Mouse (Mus musculus) heart, embryonic 16.5 days (tissue): ENCODE measurements around the gene Hist1h2bp. TPM values are rescaled to one million over a fixed set of nuclear protein-coding genes. Genes with fewer than 3 reads are reported as not detected.
"Not testable (repeated sequence)": the region's sequence is repeated elsewhere in the genome, so short reads cannot be mapped to it uniquely, and the experiment has no call there.

Experiments
- ATAC-seq: fragments of 200-750 bp; cut with Nextera tagmentation; replicated peaks from 2 replicates; pipeline ENCODE4 v1.8.0; 2017; ENCODE audit warnings: moderate number of reproducible peaks; ENCODE audit not compliant: insufficient read depth, low FRiP score; ENCODE audit errors: extremely low read depth
- H3K27ac ChIP-seq: fragments of 300-500 bp; sonication (generic); 2 replicates; pipeline ENCODE4 v1.5.1; 2014; ENCODE audit warnings: mild to moderate bottlenecking, low read length, control low read depth, moderate library complexity
- H3K27me3 ChIP-seq: fragments of 300-500 bp; sonication (generic); 2 replicates; pipeline ENCODE4 v1.6.1; 2014; ENCODE audit warnings: low read length, mixed read lengths; ENCODE audit not compliant: control insufficient read depth, insufficient read depth
- H3K36me3 ChIP-seq: fragments of 300-500 bp; sonication (generic); 2 replicates; pipeline ENCODE4 v1.6.1; 2014; ENCODE audit not compliant: control insufficient read depth, insufficient read depth
- H3K4me1 ChIP-seq: fragments of 300-500 bp; sonication (generic); 2 replicates; pipeline ENCODE4 v1.6.1; 2014; ENCODE audit warnings: low read length, mixed read lengths; ENCODE audit not compliant: control insufficient read depth, insufficient read depth
- H3K4me2 ChIP-seq: fragments of 300-500 bp; sonication (generic); 2 replicates; pipeline ENCODE4 v1.6.1; 2014; ENCODE audit warnings: low read depth, mild to moderate bottlenecking, control low read depth, low read length
- H3K4me3 ChIP-seq: fragments of 300-500 bp; sonication (generic); 2 replicates; pipeline ENCODE4 v1.5.1; 2014; ENCODE audit warnings: mild to moderate bottlenecking, control low read depth, low read length
- H3K9ac ChIP-seq: fragments of 300-500 bp; sonication (generic); 2 replicates; pipeline ENCODE4 v1.6.1; 2014; ENCODE audit warnings: low read length, control low read depth
- H3K9me3 ChIP-seq: fragments of 300-500 bp; sonication (generic); replicated peaks from 2 replicates; pipeline ENCODE4 v1.6.1; 2016; ENCODE audit warnings: low read length; ENCODE audit not compliant: control insufficient read depth
- WGBS: fragments of 180-500 bp; shearing (Covaris S2); extraction: QIAGEN DNeasy Blood & Tissue Kit; methylation state at CpG from one replicate; pipeline ENCODE4 v1.1.7; 2014; 5-methylcytosine and 5-hydroxymethylcytosine counted together
- polyA plus RNA-seq: library from polyadenylated mRNA; unstranded; fragments of >200 nt; fragmentation: Nextera tagmentation; extraction: Ambion mirVana; gene quantifications from 2 replicates; pipeline ENCODE4 v1.2.1, GENCODE M21; 2015

The Hist1h2bp gene
- polyA plus RNA-seq, 1 experiment from 2014 or later, result 0.34 TPM

DNA sequence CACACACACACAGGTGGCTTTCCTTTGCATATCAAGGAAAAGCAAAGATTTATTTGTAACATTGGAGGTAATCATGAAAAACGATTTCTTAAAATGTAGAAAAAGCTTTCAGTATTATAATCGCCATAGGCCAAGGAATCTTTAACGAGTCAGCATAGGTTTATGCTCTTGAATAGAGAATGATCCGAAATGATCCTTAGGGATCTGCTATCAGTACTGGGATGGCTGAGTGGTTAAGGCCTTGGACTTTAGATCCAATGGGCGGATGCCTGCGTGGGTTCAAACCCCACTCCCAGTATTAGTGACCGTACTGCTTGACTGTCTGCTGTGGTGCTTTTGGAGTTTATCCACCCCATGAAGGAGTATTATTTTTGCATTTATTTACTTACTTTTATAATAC lies 8.3 kb downstream of the Hist1h2bp start:
- no peak overlapping the region for H3K9ac ChIP-seq
- ATAC-seq, result no peak
- H3K4me2 ChIP-seq, result no peak overlapping the region
- H3K36me3 ChIP-seq, result no peaks in the 10 kb centered on the region
- H3K4me3 ChIP-seq, result no peak overlapping the region
- 90% methylated on average over 7 of the region's 7 CpGs for WGBS
- no peaks in the 10 kb centered on the region for H3K27me3 ChIP-seq
- H3K27ac ChIP-seq, result no peak overlapping the region
- no peaks in the 10 kb centered on the region for H3K9me3 ChIP-seq
- peaks cover 4% of the 10 kb centered on the region for H3K4me1 ChIP-seq

DNA sequence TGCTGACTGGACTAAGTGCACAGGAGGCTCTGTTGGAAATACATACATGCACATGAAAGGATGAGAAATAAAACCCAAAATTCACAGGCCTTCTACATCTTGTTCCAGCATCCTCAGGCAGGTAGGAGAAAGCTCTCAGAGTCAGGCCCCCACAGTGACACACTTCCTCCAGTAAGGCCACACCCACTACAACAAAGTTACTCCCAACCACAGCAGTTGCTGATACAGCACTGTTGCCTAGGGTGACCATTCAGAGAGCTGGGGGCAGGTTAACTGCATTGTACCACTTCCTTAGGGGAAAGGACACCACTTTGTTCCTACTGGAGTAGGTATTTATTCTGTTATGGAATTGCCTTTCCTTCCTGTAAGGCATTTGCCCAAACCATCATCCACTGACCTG lies 9.9 kb downstream of the Hist1h2bp start:
- H3K9me3 ChIP-seq, ATAC-seq, H3K4me2 ChIP-seq, H3K4me3 ChIP-seq, H3K36me3 ChIP-seq, H3K9ac ChIP-seq, H3K27me3 ChIP-seq, H3K27ac ChIP-seq, H3K4me1 ChIP-seq: not testable (repeated sequence)

DNA sequence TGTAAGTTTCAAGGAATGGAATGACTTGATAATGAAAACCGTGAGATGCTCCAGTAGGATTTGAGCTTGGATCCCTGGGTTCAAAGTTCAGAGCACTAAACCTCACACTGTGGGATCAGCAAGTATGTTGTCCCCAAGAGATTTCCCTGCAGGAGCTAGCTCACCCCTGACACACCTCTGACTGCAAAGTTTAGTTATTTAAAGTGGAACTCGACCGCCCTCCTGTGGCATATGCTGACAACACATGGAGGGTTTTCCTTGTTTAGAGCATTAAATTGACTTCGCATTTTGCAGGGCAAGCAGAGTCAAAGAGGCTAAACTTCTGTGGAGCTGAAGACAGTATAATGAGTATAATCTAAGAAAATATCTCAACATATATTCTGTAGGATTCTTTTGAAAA lies 15.8 kb downstream of the Hist1h2bp start:
- not testable (repeated sequence) for H3K9ac ChIP-seq, H3K4me3 ChIP-seq, H3K4me2 ChIP-seq, H3K36me3 ChIP-seq, H3K4me1 ChIP-seq, H3K9me3 ChIP-seq, H3K27me3 ChIP-seq, H3K27ac ChIP-seq, ATAC-seq
- no CpG with 5 or more reads among the region's 4 CpGs for WGBS

DNA sequence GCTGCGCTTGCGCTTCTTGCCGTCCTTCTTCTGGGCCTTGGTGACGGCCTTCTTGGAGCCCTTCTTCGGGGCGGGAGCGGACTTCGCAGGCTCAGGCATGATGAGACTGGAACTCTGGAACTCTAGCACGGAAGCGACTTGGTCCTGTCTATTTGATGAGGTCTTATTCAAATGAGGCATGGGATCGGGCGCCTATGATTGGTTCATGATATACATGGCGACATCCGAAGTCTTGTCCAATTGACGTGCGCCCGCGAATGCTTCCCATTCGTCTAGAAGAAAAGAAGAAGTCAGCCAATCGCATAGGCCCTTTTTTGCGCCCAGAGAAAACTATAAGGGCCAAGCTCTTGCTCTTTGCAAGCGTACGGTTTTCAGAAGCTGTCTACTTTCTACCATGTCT lies 22.8 kb downstream of the Hist1h2bp start, which contains the start of the genes Hist1h2bq and Hist1h2ao:
Gene Hist1h2bq, minus strand, starts transcription at position 125 of the 400 bp plus-strand sequence.
Gene Hist1h2ao, plus strand, starts transcription at position 393 of the 400 bp plus-strand sequence.
- not testable (repeated sequence) for H3K27me3 ChIP-seq, H3K27ac ChIP-seq, H3K9ac ChIP-seq, H3K4me2 ChIP-seq, H3K4me1 ChIP-seq, H3K36me3 ChIP-seq, H3K9me3 ChIP-seq, H3K4me3 ChIP-seq
- WGBS, result no CpG with 5 or more reads among the region's 23 CpGs
- peak; percentile 94 for ATAC-seq

DNA sequence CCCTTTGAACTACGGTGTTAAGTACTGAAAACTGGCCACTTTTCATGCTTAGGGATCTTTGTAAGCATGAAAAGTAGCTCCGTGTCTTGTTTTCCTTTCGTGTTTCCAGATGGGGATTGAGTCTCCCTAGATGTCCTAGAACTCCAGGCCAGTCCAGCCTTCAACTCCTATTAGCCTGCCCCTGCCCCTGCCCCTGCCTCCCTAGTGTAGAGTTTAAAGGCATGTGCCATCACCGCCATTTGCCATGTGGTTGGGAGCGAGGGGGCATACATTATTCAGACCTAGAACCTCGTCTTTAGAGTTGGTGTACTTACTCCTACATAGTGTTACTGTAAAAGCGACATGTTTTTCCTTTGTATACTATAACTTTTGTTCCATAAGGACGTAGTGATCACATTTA lies 23.8 kb downstream of the Hist1h2bp start:
- WGBS, result no CpG with 5 or more reads among the region's 8 CpGs
- H3K4me3 ChIP-seq, H3K27me3 ChIP-seq, H3K27ac ChIP-seq, H3K4me2 ChIP-seq, ATAC-seq, H3K9ac ChIP-seq, H3K9me3 ChIP-seq, H3K36me3 ChIP-seq, H3K4me1 ChIP-seq: not testable (repeated sequence)

DNA sequence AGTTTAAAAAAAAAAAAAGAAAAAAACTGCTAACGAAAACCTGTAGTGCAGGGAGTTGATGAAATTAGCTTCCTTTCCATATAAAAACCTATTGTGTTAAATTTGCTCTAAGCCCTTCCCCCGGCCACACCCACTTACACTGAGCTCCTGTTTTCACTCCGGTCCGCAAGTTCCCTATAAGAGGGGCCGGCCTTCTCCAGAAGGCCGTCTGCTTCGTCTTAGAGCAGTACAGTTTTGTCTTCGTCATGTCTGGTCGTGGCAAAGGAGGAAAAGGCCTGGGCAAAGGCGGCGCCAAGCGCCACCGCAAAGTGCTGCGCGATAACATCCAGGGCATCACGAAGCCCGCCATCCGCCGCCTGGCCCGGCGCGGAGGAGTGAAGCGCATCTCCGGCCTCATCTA lies 24.3 kb downstream of the Hist1h2bp start, which contains the start of gene Hist1h4m:
Gene Hist1h4m, plus strand, starts transcription at position 208 of the 400 bp plus-strand sequence.
- not testable (repeated sequence) for H3K9ac ChIP-seq, H3K36me3 ChIP-seq, H3K27me3 ChIP-seq, H3K4me1 ChIP-seq, H3K9me3 ChIP-seq, H3K27ac ChIP-seq
- peak; percentile 55 for ATAC-seq
- Histone ChIP-seq H3K4me3 (0 out of 2 replicates have a peak within 1 kb of the TSS, but pooled peaks have one; percentile 14), H3K4me2 (peak within 1 kb of the TSS; percentile 45; the same call in 1 of the 2 replicates)
- WGBS, result no CpG with 5 or more reads among the region's 24 CpGs

DNA sequence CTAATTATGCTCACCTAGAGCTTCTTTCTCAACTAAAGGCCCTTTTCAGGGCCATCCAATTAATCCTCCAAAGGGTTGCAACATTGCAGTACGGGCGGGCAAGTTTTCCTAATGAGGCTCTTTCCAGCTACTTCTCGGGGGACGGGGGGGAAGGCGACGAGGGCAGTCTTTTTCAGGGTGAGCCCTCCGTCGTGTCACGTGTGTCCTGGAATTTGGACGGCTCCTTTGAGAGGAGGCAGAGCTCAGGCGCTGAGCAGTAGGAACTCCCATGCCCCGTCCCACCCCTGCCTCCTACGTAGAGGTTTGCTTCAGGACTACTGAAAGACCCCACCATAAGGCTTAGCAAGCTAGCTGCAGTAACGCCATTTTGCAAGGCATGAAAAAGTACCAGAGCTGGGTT lies 24.8 kb downstream of the Hist1h2bp start:
- not testable (repeated sequence) for H3K27me3 ChIP-seq, H3K9ac ChIP-seq, H3K27ac ChIP-seq, H3K9me3 ChIP-seq, H3K36me3 ChIP-seq, H3K4me1 ChIP-seq
- ATAC-seq, result peak; percentile 41
- Histone ChIP-seq H3K4me3 (0 out of 2 replicates have a peak overlapping the region, but pooled peaks have one; percentile 14), H3K4me2 (peak overlapping the region; percentile 45; the same call in 1 of the 2 replicates)
- 2% methylated on average over 13 of the region's 14 CpGs for WGBS

DNA sequence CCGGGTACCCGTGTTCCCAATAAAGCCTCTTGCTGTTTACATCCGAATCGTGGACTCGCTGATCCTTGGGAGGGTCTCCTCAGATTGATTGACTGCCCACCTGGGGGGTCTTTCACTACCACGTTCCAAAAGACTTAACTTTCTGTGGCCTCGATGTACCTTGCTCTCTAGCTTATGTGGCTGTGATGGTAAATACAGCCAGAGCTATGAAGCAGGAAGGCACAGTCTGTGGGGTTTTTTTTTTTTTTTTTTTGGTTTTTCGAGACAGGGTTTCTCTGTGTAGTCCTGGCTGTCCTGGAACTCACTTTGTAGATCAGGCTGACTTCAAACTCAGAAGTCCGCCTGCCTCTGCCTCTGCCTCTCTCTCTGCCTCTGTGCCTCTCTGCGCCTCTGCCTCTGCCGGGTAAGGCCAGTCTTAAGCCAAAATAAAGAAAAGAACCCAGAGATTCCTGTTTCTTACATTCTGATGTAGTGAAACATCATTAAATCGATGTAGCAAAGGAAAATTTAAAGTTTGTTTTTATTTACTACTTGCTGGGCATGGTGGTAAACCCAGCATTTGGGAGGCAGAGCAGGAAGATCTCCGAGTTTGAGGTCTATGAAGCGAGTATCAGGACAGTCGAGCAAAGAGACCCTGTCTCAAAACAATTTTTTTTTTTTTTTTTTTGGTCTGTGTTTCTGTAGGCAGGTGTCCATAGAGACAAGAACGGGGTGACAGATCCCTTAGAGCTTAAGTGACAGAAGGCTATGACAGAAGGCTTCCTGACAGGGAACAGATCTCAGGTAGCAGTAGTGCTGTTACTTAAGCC lies 33.0 kb downstream of the Hist1h2bp start:
- not testable (repeated sequence) for H3K4me1 ChIP-seq, H3K9me3 ChIP-seq, H3K4me2 ChIP-seq, H3K27me3 ChIP-seq, H3K4me3 ChIP-seq, H3K9ac ChIP-seq, H3K36me3 ChIP-seq, ATAC-seq, H3K27ac ChIP-seq
- WGBS, result 83% methylated on average over 6 of the region's 16 CpGs

DNA sequence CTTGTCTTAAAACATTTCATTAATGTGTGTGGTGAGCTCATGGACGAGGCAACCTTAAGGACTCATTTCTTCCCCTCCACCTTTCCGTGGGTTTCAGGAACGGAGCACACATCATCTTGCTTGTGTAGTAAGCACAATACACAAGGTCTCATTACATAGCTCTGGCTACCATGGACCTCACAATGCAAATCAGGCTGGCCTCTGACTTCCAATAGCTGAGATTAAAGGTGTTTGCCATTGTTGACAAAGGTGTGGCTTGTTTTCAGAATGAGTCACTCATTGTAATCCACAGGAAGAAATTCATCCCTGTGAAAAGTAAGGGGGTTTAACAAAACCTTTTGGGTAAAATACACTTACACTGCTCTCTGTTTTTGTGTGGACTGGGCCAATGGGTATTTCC lies 41.2 kb downstream of the Hist1h2bp start:
- Histone ChIP-seq H3K4me2 (no peak overlapping the region), H3K9me3 (no peaks in the 10 kb centered on the region), H3K9ac (no peak overlapping the region), H3K27me3 (no peaks in the 10 kb centered on the region), H3K4me1 (no peaks in the 10 kb centered on the region), H3K27ac (no peak overlapping the region), H3K36me3 (no peaks in the 10 kb centered on the region), H3K4me3 (no peak overlapping the region)
- no peak for ATAC-seq
- 76% methylated on average over 3 of the region's 3 CpGs for WGBS
